Mouse (Mus musculus): ENCODE measurements at regions not wholly inside any gene's neighbourhood (a gene's known extent, or its start where the extent isn't known, plus 50 kb on each side); places are given as distances from the start of the nearest gene placed in this dataset.

- TF ChIP-seq POLR2A (IDR thresholded peaks at IDR 0.05; ENCODE audit: low read depth, low read length) (no peak), CTCF (conservative IDR thresholded peaks at IDR 0.05; ENCODE audit: insufficient read depth, insufficient read length, low read depth, low read length) (no peak)
Measured at GRCm38 (mm10) chr1:94183876-94184275, 131.5 kb upstream of the Pdcd1 start.
